In the genomic region with DNA sequence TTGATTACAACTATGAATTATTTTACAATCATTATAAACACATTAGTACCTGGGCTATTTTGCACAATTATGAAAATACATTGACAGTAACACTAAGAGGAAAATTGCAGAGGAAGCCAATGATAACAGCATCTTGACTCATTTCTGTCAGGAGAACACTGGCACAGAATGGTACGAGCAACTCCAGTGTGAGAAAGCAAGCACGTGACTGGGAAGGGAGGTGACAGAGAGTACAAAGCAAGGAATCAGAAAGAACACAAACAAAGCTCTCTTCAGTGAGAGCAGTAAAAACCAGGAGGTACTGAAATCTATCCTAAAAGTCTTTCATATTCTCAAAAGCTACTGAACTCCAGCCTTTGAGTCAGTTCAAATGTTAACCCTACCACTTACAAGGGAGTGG, we compare ENCODE assay signal across 12 mouse cellular contexts. TPM values are rescaled to one million over a fixed set of nuclear protein-coding genes. Genes with fewer than 3 reads are reported as not detected.
DNase-seq lines count a peak whose midpoint lies in the region; ATAC-seq lines count a peak whose summit lies in the region.
"Had no signal": no experiment of that assay in that cellular context is flagged by ENCODE, and none has a peak within 500 bp of the region (broad histone marks: within the 10 kb centered on the region; RNA-seq: fewer than 3 reads in every experiment).

No protein-coding gene starts in this region.

- H3K27me3 ChIP-seq in heart, embryonic 10.5 days (ENCODE audit: insufficient read depth, poor library complexity, severe bottlenecking): no peaks in the 10 kb centered on the region
- no peaks in the 10 kb centered on the region for H3K27me3 ChIP-seq in neural tube, embryonic 15.5 days (replicated peaks)

- H3K9me3 ChIP-seq in heart, embryonic 10.5 days: no peaks in the 10 kb centered on the region
- H3K9me3 ChIP-seq in neural tube, embryonic 15.5 days (replicated peaks): no peaks in the 10 kb centered on the region
- H3K9me3 ChIP-seq: G1E had no signal

- ATAC-seq in neural tube, embryonic 15.5 days (ENCODE audit: low FRiP score): no peak

- 35% methylated on average over 2 of the region's 2 CpGs for WGBS in heart, embryonic 10.5 days
- 20% methylated on average over 2 of the region's 2 CpGs for WGBS in neural tube, embryonic 15.5 days

- no peak overlapping the region for H3K4me2 ChIP-seq in neural tube, embryonic 15.5 days
- H3K4me2 ChIP-seq: hindbrain, embryonic 14.5 days; midbrain, embryonic 11.5 days had no signal

- H3K27ac ChIP-seq in heart, embryonic 10.5 days: peak overlapping the region; percentile 23; the same call in 1 of the 2 replicates
- H3K27ac ChIP-seq in neural tube, embryonic 15.5 days (replicated peaks): 0 out of 2 replicates have a peak overlapping the region, but pooled peaks have one; percentile 37
- H3K27ac ChIP-seq: hindbrain, embryonic 14.5 days had no signal

- no peaks in the 10 kb centered on the region for H3K36me3 ChIP-seq in heart, embryonic 10.5 days
- H3K36me3 ChIP-seq in neural tube, embryonic 15.5 days: no peaks in the 10 kb centered on the region
- H3K36me3 ChIP-seq: G1E had no signal

- DNase-seq in heart, embryonic 10.5 days (ENCODE audit: low spot score): no peak
- DNase-seq in heart, postnatal 4 days: no peak
- no peak for DNase-seq in neural tube, embryonic 10.5 days (ENCODE audit: extremely low spot score, low spot score)
- DNase-seq in fibroblast of lung, adult 2 months (ENCODE audit: low read depth): peak; percentile 42
- no peak for DNase-seq in spleen, postnatal 4 days (ENCODE audit: low spot score in 2 of 2)
- no peak for DNase-seq in spleen, postnatal 36 days (ENCODE audit: low spot score in 2 of 2)
- DNase-seq: thymus, postnatal 36 days had no signal

- no peak overlapping the region for H3K4me3 ChIP-seq in heart, embryonic 10.5 days
- no peak overlapping the region for H3K4me3 ChIP-seq in neural tube, embryonic 15.5 days (replicated peaks)

- H3K9ac ChIP-seq in neural tube, embryonic 15.5 days (replicated peaks): no peak overlapping the region
- H3K9ac ChIP-seq: hindbrain, embryonic 14.5 days had no signal

- H3K4me1 ChIP-seq in heart, embryonic 10.5 days: peaks cover 14% of the 10 kb centered on the region
- 0 out of 2 replicates have a peak, but pooled peaks cover 9% of the 10 kb centered on the region for H3K4me1 ChIP-seq in neural tube, embryonic 15.5 days

RNA-seq across cellular contexts. Expression of a gene that starts 24.4 kb away (rescaled TPM):
- polyA plus RNA-seq in heart, embryonic 10.5 days (2016; fragmentation: Nextera tagmentation; extraction: Ambion mirVana): 7.3 and 7.5 TPM in 2 replicates
- 10 to 100 TPM; 15.2 to 15.4 TPM for total RNA-seq in heart, postnatal 4 days (2021)
- polyA plus RNA-seq in neural tube, embryonic 15.5 days (2015; fragmentation: Nextera tagmentation; extraction: Ambion mirVana): 9.1 and 9.7 TPM in 2 replicates

RNA-seq across cellular contexts. Expression of a gene that starts 39.9 kb away (rescaled TPM):
- 22.8 and 30.3 TPM in 2 replicates for polyA plus RNA-seq in heart, embryonic 10.5 days (2016; fragmentation: Nextera tagmentation; extraction: Ambion mirVana)
- total RNA-seq in heart, postnatal 4 days (2021): 1 to 10 TPM; 5.6 to 7.5 TPM
- 1.1 and 2.5 TPM in 2 replicates for polyA plus RNA-seq in neural tube, embryonic 15.5 days (2015; fragmentation: Nextera tagmentation; extraction: Ambion mirVana)
- total RNA-seq: G1E had no signal
- polyA plus RNA-seq: G1E; hindbrain, embryonic 14.5 days; liver, adult 2 months had no signal

RNA-seq across cellular contexts. Expression of a gene that starts 51.7 kb away (rescaled TPM):
- polyA plus RNA-seq in heart, embryonic 10.5 days (2016; fragmentation: Nextera tagmentation; extraction: Ambion mirVana): 87.0 and 172 TPM in 2 replicates
- 100 to 1,000 TPM; 230 to 272 TPM for total RNA-seq in heart, postnatal 4 days (2021)
- polyA plus RNA-seq in neural tube, embryonic 15.5 days (2015; fragmentation: Nextera tagmentation; extraction: Ambion mirVana): 1.4 and 2.4 TPM in 2 replicates

RNA-seq across cellular contexts. Expression of a gene that starts 57.7 kb away (rescaled TPM):
- 101 and 113 TPM in 2 replicates for polyA plus RNA-seq in heart, embryonic 10.5 days (2016; fragmentation: Nextera tagmentation; extraction: Ambion mirVana)
- 100 to 1,000 TPM in 1 of 2 experiments, 10 to 100 TPM in 1; 96.3 to 110 TPM for total RNA-seq in heart, postnatal 4 days (2021)
- polyA plus RNA-seq in neural tube, embryonic 15.5 days (2015; fragmentation: Nextera tagmentation; extraction: Ambion mirVana): 84.3 and 87.4 TPM in 2 replicates

Comparison
In these comparisons a context has a peak if more than half of its experiments do, and no peak if none do; other contexts are left out.
1. RNA of a gene that starts 51.7 kb away (polyA plus RNA-seq): 87.0 to 172 TPM in heart, embryonic 10.5 days; 1.4 to 2.4 TPM in neural tube, embryonic 15.5 days; every median in the first group is over 10 times any median in the second.